Mouse (Mus musculus): ENCODE measurements around the gene S100a6.

DNA sequence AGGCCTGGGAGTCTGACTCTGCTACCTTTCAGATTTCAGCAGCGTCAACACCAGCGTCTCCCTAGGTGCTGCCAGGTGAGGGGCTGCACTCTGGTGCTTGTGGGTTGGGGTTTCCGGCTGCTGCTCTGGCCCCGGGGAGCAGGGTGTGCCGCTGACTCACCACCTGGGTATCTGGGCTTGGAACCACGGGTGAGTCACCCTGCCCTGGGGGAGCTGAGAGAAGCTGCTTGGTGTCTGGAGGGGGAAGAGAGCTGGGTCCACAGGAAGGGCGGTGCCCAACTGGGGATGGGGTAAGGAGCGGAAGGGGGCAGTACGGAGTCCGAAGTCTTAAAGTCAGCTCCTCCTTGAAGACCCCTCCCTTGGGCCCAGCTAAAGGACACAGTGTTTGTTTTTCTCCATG is 25.8 kb upstream of the S100a6 start:
- peak; percentile 26; the same call in 1 of the 2 replicates for TF ChIP-seq CTCF (IDR thresholded peaks at IDR 0.05; ENCODE audit: low read depth)
- no peak for TF ChIP-seq EP300 (optimal IDR thresholded peaks at IDR 0.05)

Measured in stomach, postnatal 0 days (tissue).